Mouse (Mus musculus) left cerebral cortex, adult 2 months (tissue): ENCODE data around the gene Hdac9. TPM values are rescaled to one million over a fixed set of nuclear protein-coding genes. Genes with fewer than 3 reads are reported as not detected.

ENCODE experiments used
- DNase-seq, 2 experiments: peaks; one replicate each; pipeline ENCODE4 v3.0.0; 2021 to 2022; ENCODE audit warnings: low spot score in 2 of 2, mixed read lengths in 1 of 2; ENCODE audit errors: extremely low spot score in 1 of 2
- H3K27ac ChIP-seq: fragments of 200-600 bp; 2 replicates; pipeline ENCODE4 v1.8.1; 2022
- H3K4me3 ChIP-seq: fragments of 200-600 bp; 2 replicates; pipeline ENCODE4 v1.8.1; 2022
- CTCF ChIP-seq: fragments of 200-600 bp; IDR thresholded peaks from 2 replicates; pipeline ENCODE4 v1.8.1; 2022; ENCODE audit warnings: antibody characterized with exemption, mild to moderate bottlenecking, moderate library complexity
- intact Hi-C: fragments of 180-260 bp; cut with DNase I; formaldehyde crosslinking; loops from one replicate; pipeline ENCODE4 v1.15.1; 2025
- total RNA-seq, 2 experiments: library from RNA; stranded (reverse); gene quantifications; 2 replicates each; pipeline ENCODE4 v1.2.3; 2021

Hdac9 gene
- total RNA-seq, 2 experiments from 2014 or later, result 58.1 to 59.7 TPM

DNA sequence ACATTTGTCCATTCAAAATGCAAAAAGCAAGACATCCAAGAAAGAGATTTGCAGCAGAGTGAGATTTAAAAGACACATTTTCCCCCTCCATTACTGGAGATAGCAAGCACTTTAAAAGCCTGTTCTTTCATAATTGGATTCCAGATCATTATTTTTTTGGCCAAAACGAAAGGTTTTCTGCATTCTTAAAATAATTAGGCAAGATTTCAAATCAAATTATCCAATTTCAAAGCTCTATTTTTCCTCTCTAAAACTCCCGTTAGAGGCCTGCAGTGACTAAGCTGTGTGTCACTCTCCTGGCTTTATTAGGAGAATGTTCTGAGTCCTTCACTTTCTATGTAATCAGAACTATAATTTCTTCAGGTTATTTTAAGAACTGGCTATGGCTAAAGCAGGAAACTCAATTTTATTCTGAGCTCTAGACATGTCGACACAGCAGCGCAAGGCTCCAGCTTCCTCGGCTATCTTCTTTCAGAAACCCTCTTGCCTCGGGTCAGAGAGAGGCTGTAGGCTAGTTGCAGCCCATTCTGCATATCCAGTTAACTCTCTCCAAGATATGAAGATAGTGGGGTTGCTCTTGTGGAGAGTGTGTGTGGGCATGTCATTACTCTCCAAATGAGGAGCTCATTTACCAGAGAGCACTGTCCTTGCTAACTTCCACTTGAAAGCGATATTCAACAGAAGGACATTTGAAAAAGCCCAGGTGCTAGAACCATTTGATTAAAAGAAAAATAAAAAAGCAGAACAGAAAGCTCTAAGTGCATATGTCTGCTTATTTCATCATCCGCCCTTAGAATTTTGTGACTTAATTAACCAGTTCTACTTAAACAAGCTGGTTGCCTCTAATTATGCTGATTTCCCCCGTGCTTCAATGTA, 417.9 kb downstream of the Hdac9 start:
- intact Hi-C loops, result loop anchor here (1.0 to 5.0 kb wide), 3 partner anchors 29 to 153 kb away; no protein-coding TSS in a partner anchor
- no peak for DNase-seq
- no peak for TF ChIP-seq CTCF
- Histone ChIP-seq H3K27ac (peak overlapping the region; percentile 60; the same call in 1 of the 2 replicates), H3K4me3 (no peak overlapping the region)

DNA sequence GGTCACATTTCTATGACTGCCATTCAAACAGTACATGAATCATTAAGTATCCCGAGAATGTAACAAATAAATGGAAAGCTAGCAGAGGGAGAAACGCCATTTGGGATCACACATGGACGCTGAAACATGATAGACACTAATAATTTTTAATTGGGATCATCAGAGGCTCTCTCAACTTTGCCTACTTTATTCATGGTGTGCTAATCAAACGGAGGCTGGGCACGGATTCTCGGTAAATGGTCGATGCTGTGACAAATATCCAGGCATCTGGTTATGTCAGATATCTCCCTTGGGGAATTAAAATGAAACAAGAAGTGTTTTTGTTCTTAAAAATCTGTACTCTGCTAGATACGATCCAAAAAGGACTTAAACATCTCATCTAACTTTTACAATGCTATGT, 418.6 kb downstream of the Hdac9 start:
- no peak overlapping the region for H3K4me3 ChIP-seq
- peak overlapping the region; percentile 54; the same call in 1 of the 2 replicates for H3K27ac ChIP-seq
- no peak for DNase-seq
- intact Hi-C loops, result loop anchor here (5.0 kb wide), 2 partner anchors 46 to 154 kb away; no protein-coding TSS in a partner anchor
- TF ChIP-seq CTCF, result no peak

DNA sequence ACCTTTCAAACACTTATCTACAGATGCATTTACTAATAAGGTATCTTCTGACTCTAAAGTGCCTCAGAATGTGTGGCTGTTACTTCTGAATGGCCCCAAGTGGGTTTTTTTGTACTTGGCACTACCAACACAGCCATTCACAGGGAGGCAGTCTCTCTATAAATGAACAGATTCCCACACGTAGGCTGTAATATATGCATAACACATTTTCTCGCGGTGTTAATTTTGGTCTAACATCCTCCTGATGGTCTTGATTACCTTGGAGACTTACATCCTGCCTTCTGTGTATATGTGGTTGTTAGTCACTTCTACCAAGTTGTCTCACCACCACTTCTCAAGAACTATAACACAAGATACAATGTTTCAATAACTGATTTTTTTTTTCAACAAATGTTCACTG, 419.2 kb downstream of the Hdac9 start:
- TF ChIP-seq CTCF, result no peak
- no peak for DNase-seq
- no peak overlapping the region for H3K4me3 ChIP-seq
- intact Hi-C loops, result loop anchor here (5.0 kb wide), 2 partner anchors 45 to 155 kb away; no protein-coding TSS in a partner anchor
- H3K27ac ChIP-seq, result peak overlapping the region; percentile 20; the same call in 1 of the 2 replicates

DNA sequence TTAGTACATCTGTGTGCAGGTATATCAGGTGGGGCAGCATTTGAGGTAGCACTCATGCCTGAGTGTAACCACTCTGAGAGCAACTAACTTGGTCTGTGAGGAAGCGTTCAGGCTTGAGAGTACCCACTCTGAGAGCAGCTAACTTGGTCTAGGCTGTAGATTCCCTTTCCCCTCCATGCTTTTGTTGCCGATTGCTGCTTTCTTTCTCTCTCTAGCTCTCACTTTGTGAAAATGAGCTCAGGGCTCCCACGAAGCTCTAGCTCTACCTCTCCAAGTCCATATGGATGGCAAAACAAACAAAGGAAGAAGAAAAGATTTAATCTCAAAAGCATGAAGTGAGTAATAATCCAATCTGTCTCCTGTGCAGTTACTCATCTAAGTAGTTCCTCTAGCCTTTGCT, 421.0 kb downstream of the Hdac9 start:
- peak overlapping the region; percentile 31 for H3K4me3 ChIP-seq
- intact Hi-C loops, result loop anchor here (5.0 kb wide), 2 partner anchors 44 to 156 kb away; no protein-coding TSS in a partner anchor
- no peak for DNase-seq
- H3K27ac ChIP-seq, result peak overlapping the region; percentile 65
- no peak for TF ChIP-seq CTCF

DNA sequence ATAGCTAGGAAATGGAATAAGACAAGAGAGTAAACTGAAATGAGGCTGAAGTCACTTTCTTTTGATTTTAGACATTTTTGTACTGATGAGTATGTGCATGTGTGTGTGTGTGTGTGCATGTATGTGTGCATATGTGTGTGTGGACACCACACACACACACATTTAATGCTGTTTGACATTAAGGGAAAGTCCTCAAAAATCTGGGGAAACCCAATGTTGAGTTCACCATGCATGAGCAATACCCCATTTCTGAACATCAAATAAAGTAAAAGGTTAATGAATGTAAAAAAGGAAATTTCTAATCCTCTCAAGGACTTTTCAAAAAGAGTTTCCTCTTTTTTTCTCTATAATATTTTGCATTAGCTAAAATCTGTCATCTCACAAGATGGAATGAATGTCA, 427.3 kb downstream of the Hdac9 start:
- intact Hi-C loops, result no loop called here
- Histone ChIP-seq H3K4me3 (no peak overlapping the region), H3K27ac (no peak overlapping the region)
- no peak for TF ChIP-seq CTCF
- DNase-seq, result no peak

DNA sequence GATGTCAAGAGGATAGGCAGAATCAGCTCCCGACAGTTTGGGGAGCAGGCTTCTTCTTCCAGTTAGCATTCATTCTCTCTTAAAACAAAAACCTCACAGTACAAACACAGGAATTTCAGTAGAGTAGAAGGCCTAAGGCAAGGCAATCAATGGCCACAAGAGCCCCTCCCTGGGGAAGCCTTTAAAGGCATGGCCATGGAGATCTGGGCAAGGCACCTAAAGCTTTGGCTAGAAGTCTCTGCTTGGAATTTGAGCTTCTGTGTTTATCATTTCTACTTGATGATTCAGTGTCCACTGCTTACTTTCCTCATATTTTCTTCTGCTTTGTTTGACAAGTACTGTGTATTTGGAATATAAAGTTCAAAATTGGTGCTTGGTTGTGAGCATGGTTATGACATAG, 429.2 kb downstream of the Hdac9 start:
- no peak for DNase-seq
- no peak overlapping the region for H3K4me3 ChIP-seq
- intact Hi-C loops, result no loop called here
- no peak overlapping the region for H3K27ac ChIP-seq
- TF ChIP-seq CTCF, result no peak

DNA sequence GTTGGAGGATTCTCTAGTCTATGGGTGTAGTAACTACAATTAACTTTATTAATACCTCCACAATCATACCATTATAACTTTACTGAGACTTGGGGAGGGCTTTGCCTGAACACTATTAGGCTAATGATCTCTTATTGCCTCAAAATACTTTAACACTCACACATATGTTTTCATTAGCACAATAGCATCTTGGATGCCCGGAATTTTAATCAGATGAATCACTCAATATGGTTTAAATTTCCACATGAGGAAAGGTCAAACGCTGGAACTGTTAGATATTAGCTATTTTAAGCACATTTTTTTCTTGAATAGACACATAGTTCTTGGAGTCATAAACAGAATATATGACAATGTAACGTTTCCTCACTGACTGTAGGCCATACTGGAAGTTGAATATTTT, 429.9 kb downstream of the Hdac9 start:
- intact Hi-C loops, result no loop called here

DNA sequence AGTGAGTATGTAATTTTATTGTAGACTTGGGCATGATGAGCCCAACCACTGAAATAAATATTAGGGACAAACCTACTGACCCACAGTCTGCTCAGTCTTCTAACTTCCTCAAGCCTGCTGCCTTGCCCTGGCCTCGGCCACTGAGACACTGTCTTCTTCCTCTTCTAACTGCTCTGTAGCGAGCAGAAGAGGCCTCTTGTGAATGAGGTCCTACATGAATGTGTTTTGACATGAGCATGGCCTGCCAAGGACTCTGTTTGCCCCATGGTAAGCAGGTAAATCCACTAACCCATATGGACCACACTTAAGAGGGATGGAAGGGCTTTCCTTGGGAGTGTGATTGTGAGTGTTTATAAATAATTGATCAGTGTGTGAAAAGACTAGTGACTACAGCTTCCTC, 430.9 kb downstream of the Hdac9 start:
- no peak overlapping the region for H3K27ac ChIP-seq
- no peak for TF ChIP-seq CTCF
- intact Hi-C loops, result no loop called here
- DNase-seq, result no peak
- no peak overlapping the region for H3K4me3 ChIP-seq

More for the DNA sequence above, 429.9 kb downstream of the Hdac9 start:
- Histone ChIP-seq H3K4me3 (no peak overlapping the region), H3K27ac (no peak overlapping the region)
- no peak for TF ChIP-seq CTCF
- no peak for DNase-seq

DNA sequence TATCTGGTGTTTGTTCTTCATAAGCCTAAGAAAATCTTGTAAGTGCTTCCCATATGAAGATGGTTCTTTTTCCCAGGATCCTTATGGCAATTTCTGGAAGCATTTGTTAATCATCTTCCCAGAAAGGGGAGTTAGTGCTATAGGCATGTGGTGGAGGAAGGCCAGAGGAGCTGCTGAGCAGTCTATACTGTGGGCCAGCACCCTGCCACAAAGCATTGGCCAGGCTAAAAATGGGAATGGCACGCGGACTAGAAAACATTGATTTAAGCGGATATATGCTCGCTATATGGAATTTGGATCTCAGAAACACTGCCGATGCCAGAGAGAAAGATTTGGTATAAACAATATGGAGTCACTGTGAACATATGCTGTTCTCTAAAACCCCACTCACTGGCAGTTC, 435.2 kb downstream of the Hdac9 start:
- TF ChIP-seq CTCF, result no peak

DNA sequence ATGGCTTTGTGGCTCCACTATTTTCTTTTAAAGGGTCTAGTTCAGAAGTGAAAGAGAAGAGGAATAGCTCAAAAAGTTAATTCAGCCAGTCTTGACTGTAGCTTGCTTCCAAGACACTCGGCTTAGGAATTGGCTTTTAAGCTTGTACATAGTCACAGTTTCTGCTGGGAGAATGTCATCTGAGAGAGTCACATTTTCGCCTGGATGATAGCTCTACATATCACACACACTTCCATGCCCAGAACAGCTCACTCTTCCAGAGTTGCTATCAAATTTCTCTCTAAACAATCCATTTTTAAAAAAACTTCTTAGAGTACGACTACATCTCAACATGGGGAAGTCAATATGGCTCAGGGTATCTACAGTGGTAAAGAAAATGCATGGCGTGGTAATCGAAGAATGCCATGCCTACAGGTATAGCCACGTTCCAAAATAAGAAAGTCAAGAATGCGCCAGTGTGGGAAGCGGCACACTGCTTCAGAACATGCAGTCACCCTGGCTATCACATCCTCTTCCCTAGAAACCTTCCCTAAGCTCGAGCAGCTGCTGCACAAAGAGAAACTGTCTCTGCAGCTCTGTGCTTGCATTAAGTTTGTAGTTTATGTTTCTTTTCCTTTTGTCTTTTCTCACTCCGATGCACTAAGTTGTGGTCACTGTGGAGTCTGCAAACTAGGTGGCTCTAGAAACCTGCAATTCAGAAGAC, 443.8 kb downstream of the Hdac9 start:
- Histone ChIP-seq H3K27ac (peak overlapping the region; percentile 61; the same call in 1 of the 2 replicates), H3K4me3 (no peak overlapping the region)
- no peak for DNase-seq
- intact Hi-C loops, result no loop called here
- TF ChIP-seq CTCF, result no peak

More for the DNA sequence above, 435.2 kb downstream of the Hdac9 start:
- Histone ChIP-seq H3K4me3 (no peak overlapping the region), H3K27ac (no peak overlapping the region)
- no peak for DNase-seq
- intact Hi-C loops, result no loop called here

DNA sequence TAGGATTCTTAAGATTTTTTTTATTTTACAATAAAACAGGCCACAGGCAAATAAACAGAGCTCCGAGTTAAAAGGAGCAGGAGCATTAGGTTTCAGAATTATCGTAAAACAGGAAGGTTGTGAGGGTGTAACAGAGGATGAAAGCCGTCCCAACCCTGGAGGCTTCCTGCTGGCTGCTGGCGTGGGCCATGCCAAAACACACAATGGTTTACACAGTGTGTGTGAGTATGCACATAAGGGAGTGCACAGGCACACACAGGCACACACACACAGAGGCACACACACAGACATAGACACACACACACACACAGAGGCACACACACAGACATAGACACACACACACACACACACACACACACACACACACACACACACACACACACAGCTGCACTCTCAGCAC, 444.4 kb downstream of the Hdac9 start:
- DNase-seq, result no peak
- Histone ChIP-seq H3K27ac (no peak overlapping the region), H3K4me3 (no peak overlapping the region)
- no peak for TF ChIP-seq CTCF
- intact Hi-C loops, result no loop called here

DNA sequence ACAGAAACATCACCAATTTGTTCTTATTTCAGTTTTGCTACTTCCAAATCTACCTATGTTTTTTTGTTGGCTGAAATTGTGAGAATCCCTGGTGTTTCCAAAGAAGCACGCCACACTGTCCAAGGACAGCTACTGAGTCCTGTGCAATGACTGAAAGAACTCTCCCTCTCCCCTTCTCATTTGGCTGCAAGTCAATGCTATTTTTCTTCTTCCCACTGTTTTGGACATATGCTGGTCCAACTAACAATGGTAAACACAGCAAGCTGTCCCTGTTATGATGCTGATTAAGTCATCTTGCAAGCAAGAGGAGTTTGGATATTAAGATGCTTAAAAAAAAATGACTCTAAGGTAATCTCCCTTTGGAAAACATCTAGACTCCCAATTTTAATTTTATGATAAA, 455.2 kb downstream of the Hdac9 start:
- H3K4me3 ChIP-seq, result no peak overlapping the region
- intact Hi-C loops, result no loop called here
- H3K27ac ChIP-seq, result no peak overlapping the region
- DNase-seq, result no peak
- no peak for TF ChIP-seq CTCF
